Mouse (Mus musculus) cerebellum, postnatal 36 days (tissue): ENCODE data around the gene Iglon5.
A peak's percentile ranks its signal among the peaks of the same experiment; 100 is the strongest.

Experiments used
- DNase-seq, 2 experiments: peaks; one replicate each; pipeline ENCODE4 v3.0.0; 2021 to 2022; ENCODE audit warnings: mixed read lengths in 2 of 2

Gene Iglon5

DNA sequence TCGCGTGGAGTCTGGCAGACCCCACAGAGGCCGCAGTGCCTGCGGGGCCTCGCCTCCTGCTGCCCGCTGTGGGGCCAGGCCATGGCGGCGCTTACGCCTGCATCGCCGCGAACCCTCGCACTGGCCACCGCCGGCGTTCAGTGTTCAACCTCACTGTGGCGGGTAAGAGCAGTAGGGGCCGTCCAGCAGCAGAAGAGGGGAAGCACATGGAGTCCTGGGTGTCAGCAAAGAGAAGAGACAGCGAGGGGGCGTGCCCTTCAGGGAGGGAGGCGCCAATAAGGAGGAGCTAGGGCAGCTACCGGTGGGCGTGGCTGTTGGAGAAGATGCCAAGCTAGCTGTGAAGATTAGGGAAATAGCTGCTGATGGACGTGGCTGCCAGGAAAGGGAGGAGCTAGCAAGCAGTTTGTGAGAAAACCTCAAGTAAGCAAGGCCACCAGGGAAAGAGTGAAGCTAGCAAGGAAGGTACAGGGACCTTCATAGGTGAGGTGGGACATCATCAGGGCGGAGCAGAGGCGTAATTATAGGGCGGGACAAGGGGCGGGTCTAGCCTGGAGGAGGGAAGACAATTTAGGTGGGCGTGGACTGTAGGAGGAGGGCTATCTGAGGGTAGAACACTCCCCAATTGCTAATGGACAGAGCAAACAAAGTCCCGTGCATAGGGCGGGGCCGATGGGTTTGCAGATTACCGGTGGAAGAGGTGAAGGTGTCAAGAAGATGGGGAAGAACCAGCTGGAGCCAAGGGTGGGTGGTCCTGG, 24.4 kb downstream of the Iglon5 start:
- peak; percentile 43 to 57 for DNase-seq

DNA sequence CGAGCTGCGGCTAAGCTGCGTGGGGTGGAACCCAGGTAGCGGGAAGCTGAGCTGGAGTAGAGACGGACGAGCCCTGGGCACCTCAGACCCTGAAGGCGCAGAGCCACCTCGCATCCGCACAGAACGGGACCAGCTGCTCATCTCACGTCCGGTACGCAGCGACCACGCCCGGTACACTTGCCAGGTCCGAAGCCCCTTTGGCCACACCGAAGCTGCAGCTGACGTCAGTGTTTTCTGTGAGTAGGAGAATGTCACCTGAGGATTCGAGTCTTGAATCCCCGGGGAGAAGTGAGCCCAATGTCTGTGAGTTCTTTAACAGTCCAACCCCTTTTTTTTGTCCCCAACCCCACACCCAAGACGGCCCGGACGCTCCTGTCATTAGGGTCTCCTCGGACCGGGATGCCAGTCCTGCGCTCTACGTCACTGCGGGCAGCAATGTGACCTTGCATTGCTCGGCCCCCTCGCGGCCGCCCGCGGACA, 25.0 kb downstream of the Iglon5 start:
- DNase-seq: peak in 1 of 2 experiments; percentile 25

DNA sequence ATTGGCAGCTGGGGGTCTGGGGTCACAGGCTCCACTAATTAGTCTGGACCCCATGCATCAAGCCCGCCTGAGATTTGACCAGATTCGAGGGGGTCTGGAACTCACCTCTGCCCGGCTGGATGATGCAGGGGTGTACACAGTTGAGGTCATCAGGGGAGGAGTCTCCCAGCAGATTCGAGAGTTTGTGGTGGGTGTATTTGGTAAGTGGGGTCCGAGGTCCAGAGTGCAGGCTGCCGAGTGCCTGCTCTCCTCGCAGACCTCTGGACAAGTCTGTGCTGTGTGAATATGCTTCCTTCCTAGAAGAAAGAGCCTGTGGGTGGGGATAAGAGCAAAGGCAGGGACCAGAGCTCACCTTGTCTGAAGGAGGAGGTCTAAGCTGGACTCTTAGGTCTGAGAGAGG, 25.9 kb downstream of the Iglon5 start:
- DNase-seq: no peak

DNA sequence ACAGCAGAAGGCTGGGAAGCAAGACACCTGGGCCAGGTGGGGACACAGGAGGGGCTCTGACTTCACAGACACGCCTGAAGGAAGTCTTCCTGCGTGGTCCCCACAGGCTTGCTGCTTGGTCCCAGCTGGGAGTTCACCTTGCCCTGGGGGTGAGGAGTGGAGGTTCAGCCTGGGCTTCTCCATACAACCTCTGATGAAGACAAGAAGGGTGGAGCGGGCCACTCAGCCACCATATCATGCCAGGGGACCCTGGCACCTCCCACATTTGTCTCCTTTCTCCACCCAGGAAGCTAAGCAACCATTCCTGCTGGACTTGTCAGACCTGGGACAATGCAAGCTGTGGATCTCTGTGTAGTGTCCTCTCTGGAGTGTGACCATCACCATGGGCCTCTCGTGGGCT, 27.0 kb downstream of the Iglon5 start, which contains the start of gene Vsig10l:
Vsig10l (plus strand) TSS at position 301 of the 400 bp plus-strand sequence.
- no peak for DNase-seq

DNA sequence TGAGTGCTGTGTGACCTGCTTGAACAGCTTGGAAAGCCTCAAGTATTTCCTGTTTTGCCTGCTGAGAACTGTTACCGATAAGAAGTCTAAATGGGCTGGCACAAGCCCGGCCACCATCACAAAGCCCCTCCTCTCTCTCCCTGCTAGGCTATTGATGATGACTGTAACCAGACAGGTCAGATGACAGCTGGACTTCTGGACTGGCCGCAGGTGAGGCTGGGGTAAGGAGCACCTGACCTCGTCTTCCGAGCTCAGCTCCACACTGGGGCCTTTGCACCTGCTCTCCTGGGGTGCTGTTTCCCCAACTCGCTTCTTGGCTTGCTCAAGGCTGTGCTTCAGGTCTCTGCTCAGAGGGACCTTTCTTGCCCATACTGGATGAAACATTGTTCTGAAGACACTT, 35.5 kb downstream of the Iglon5 start:
- no peak for DNase-seq

DNA sequence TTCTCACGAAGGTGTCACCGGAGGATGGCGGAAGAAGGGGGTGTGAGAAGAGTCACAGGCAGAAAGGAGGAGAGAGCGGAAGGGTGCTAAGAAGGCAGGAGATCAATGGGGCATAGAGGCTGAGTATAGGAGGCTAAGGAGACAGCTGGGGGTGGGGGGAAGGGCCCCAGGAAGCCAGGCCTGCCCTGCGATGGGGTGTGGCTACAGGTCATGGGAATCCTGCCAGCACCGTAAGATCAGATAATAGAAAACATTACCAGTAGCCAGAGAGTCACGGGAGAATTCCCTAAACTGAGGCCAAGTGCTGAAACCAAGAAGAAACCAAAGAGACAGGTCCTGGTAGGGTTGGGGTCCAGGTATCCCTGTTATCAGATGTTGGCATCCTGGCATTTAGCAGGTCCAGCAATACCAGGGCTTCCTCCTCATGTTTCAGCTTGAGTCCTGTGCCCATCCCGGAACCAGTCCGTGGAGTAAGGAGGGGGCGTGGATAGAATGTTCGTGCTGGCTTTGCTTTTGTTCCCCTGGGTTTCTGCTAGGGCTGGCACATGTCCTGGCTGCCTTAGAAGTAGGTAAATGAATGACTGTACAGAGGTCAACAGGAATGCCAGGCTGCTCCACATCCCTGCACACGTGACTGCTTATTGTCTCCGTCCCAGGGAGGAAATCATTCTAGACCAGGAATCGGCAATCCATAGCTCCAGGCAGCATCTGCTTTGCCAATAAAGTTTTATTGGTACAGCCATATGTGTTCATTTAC, 36.1 kb downstream of the Iglon5 start:
- DNase-seq: no peak

DNA sequence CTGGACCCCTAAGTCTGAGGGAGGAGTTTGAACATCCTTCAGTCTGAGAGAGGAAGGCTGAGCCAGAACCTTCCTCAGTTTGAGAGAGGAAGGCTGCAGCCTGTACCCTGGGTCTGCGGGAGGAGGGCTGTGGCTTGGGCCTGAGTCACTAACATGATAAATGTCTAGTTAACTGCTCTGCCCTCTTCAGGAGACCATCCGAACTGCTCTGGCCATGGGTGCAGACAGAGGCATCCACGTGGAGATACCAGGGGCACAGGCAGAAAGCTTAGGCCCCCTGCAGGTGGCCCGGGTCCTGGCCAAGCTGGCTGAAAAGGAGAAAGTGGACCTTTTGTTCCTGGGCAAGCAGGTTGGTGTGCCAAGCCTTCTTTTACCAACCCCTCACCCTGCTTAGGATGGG, 37.3 kb downstream of the Iglon5 start:
- DNase-seq: no peak

DNA sequence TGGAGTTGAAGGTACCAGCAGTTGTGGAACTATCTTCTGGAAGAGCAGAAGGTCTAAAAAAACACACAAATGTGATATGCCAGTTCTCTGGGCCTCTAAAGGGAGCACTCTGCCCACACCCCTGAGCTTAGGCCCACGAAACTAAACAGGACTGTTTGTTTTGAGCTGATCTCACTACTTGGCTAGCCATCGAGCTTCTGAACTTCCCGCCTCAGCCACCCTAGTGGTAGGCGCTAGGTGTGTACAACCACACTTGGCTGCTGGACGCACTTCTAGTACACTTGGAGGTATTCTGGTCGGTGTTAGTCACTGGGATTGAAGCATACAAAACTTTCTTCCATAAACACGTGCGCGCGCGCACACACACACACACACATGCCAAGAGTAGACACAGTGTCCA, 38.1 kb downstream of the Iglon5 start:
- DNase-seq: no peak

DNA sequence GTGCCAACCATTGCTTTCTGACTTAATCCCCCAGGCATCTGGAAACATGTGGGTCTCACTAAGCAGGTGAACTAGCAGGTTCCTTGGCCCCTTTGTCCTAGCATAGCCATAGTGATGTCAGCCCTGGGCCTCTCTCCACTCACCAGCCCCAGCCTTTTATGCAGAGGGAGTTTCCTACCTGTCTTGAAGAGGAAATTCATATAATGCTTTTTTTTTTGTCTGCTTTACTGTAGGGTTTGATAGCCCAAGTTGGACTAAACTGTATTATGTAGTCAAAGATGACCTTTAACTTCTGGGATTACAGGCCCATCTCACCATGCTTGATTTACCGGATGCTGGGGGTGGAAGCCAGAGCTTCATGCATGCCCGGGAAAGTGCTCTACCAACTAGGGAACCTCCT, 40.1 kb downstream of the Iglon5 start:
- no peak for DNase-seq

DNA sequence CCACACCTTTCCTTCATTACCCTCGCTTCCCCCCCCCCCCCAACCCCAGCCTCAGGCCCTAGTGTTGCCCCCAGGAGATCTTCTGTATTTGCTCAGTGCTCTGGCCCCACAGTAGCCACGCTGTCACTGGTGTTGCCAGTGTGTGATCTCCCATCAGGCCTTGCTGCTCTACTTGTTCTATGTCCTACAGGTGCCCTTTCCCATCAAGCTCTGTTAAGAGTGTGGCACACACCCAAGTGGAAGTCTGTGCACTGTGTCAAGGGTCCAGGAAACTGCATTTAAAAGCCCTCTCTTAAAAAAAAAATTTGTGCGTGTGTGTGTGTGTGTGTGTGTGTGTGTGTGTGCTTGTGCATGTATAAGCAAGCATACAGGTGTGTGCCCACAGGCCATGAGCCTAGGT, 41.6 kb downstream of the Iglon5 start:
- no peak for DNase-seq

DNA sequence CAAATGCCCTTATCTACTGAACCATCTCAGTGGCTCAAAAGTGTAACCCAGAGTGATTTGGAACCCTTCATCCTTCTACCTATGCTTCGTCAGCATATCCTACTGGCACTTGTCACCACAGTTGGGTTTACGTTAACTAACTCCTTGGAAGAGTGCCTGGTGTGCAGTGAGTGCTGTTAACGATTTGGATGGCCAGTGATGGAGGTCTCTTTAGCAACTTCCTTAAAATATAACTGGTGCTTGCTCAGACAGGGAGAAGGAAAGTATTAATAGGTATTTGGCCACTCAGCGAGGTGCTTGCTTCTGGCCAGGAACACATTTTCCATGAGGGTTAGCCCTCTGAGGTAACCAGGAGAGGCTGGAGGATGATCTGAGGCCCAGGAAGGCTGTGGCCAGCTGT, 42.1 kb downstream of the Iglon5 start:
- no peak for DNase-seq

DNA sequence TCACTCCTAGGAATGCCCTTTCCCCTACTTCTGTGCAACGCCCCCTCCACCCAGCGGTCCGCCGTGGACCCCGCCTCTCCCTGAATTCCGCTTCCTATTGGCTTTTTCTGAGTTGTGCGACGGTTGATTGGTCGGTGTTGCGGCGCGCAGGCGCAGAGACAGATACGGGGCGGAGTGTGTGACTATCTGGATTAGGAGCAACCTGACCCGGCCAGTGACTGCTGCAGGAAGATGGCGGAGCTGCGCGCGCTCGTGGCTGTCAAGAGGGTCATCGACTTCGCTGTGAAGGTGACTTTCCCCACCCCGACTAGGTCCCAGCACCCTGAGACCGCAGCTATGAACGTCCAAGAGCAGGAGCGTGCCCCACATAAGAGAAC, 46.0 kb downstream of the Iglon5 start, which contains the start of the genes Etfb and Gm45233:
Etfb (plus strand) TSS at position 167 of the 377 bp plus-strand sequence.
Gm45233 (plus strand) TSS at position 212 of the 377 bp plus-strand sequence.
- DNase-seq: peak; percentile 93 to 94

DNA sequence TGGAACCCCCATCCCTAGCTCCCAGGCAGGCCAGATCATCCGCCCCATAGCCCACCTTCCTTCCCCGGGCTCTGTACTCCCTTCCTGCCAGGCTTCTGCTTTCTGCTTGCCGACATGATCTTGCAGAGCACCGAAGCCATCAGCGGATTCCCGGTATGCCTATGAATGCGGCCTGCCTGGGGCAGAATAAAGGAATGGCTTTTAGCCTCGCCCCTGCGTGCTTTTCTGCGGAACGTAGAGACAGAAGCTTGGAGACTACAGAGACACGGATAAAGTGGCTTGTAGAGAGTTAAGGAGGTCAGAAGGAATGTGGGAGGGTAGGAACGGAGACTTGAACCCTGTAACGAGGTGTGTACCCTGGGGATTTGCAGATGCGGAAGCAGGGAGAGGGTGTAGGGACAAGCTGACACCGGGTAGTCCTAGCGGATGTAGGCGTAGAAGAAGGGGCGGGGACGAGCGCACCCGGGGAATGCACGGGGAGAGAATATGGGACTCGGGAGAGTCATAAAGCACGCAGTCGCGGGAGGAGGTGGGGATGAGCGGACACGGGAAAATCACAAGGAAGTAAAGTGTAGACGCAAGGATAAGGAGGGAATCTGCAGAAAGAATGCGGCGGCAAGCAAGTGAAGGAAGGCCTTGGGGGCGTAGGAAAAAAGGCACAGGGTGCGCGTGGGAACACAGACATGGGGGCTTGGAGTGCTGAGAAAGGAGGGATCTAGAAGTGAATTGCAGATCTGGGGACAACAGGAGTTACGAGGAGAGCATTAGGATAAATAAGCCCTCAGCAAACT, 46.6 kb downstream of the Iglon5 start:
- peak; percentile 48 to 49 for DNase-seq

DNA sequence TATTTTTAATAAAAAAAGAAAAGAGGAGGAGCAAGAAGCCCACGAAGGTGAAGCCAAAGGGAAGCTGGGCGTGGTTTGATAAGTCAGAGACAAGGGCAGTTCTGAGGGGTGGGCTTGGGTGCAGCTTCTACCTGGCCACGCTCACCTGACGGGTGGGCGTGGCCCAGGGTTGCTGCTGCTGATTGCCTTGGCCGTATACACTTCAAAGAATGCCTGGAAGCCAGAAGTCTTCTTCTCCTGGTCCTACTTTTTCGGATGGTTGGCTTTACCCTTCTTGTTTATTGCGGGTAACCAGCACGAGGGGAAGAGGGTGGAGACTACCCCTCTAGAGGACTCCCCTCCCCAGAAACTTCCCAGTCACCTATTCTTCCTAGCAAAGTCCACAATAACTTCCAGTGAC, 47.2 kb downstream of the Iglon5 start:
- no peak for DNase-seq

DNA sequence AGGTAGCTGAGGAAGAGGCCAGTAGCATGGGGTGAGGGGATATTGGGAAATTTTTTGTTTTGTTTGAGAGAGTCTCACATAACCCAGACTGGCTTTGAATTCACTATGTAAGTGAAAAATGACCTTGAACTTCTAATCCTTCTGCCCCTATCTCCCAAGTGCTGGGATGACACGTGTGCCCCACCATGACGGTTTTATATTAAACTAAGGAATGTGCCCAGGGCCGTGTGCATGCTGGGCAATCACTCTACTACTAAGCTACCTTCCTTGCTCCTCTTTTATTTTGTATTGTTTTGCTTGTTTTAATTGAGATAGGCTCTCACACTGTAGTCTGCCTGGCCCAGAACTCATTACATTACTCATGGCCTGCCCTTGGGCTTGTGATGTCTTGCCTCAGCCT, 48.8 kb downstream of the Iglon5 start:
- DNase-seq: no peak

DNA sequence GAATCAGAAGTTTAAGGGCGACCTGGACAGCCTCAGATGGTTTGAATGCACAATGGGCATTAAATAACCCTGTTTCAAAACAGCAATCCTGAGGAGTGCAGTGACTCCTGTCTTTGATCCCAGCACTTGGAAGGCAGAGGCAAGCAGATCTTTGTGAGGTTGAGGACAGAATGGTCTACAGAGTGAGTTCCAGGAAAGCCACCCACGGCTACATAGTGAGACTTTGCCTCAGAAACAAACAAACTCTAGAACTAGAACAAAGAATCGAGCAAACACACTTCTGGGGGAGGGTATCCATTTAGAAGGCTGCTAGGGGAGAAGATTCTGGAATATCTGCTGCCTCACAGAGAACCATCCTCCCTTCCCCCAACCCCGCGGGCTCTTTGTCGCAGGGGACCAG, 49.4 kb downstream of the Iglon5 start, which contains the start of gene Cldnd2:
Cldnd2 (plus strand) TSS at position 301 of the 400 bp plus-strand sequence.
- no peak for DNase-seq

DNA sequence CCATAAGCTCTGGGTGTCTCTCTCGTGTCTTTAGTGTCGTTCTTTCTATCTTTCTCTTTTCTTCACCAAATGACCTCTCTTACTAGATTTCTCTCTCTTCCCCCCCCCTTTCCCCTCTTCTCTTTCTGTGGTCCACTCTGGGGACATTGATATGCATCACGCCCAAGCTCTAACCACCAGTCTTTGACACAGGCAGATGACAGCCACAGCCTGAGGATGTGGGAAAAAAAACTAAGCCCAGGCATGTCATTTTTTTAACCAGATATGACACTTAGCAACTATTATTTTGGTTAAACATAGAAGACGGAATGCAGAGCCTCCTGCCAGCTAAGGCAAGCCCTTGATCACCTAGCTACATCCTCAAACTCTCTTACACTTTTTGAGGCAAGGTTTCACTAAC, 51.3 kb downstream of the Iglon5 start:
- no peak for DNase-seq

DNA sequence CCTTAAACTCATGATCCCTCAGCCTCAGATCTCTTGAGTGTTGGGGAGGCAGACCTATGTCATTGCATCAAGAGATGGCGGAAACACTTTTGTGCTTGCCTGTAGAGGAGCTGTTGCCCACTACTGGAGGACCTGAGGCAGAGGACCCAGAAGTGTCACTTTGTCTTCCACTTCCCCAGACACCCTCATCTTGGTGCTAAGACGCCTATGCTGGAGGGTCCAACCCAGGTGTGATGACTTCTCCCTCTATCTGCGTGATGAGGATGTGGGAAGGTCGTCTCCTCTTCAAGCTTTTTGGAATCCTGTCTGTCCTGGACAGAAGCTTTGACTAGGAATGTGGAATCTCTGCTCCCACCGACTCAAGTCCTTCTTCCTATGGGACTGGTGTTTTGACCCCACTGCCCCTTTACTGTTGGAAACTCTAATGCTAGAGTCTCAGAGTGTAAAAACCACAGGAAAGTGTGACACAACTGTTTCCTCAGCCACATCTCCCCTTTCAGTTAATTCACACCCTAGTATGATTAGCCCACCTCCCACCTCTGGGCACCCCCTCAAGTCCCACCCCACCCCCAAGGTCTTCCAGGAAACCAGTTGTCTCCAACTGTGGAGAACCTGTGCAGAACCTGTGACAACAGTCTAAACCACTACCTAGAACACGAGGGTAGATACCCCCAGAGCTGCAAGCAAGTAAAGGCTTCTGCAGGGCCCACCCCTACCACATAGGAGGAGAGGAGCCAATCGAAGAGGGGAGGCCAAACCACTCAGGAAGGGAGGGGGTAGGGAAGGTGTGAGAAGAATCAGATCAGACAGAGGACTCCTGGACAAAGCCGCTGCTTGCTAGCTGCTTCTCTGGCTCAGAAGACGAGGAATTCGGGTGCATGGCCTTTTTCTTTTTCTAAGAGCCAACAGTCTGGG, 53.3 kb downstream of the Iglon5 start, which contains the start of gene Nkg7:
Nkg7 (plus strand) TSS at position 733 of the 915 bp plus-strand sequence.
- no peak for DNase-seq

DNA sequence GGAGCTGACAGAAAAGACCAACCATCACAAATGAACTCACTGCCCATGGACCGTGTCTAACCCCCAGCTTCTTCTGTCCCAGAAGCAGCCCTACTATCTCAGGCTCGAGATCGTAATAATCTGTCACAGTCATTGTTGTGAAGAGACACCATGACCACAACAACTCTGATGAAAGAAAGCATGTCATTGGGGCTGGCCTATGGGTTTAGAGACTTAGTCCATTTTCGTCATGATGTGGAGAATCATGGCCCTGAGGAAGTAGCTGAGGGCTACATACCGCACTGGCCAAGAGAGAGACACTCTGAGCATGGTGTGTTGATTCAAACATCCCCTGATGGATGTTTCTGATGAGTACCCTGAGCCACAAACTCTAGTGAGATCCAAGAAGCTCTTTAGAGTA, 55.2 kb downstream of the Iglon5 start:
- no peak for DNase-seq

DNA sequence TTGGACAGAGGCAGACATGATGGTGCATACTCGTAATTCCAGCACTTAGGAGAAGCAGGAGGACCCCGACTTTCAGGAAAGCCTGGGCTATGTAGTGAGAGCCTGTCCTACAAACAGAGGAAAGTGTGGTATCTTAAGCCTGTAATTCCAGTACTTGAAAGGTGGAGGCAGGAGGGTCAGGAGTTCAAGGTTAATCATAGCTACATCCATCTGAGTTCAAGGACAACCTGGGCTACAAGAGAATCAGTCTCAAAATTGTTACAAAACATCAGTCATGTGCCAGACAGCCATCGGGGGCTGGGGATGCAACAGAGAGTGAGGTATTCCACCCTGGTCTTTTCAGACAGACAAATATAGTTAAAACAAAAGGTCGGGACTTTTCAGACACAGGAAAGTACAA, 57.0 kb downstream of the Iglon5 start:
- no peak for DNase-seq

DNA sequence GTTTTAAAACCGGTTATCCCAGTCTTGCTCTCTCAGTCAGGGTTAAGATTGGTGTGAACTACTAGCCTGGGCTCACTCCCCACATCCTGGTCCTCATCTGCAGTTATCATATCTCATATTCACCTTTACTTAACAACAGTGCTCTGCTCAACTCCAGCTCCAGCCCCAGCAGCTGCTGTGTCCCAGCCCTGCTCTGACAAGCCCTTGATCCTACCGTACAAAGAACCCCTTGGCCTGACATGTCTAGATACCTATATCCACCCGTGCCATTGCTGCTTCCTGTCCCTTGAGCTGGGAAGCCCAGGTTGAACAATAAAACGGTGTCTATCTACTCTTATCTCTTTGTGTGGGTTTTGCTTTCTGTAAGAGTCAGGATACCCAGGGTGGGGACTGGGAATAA, 60.4 kb downstream of the Iglon5 start:
- DNase-seq: no peak

DNA sequence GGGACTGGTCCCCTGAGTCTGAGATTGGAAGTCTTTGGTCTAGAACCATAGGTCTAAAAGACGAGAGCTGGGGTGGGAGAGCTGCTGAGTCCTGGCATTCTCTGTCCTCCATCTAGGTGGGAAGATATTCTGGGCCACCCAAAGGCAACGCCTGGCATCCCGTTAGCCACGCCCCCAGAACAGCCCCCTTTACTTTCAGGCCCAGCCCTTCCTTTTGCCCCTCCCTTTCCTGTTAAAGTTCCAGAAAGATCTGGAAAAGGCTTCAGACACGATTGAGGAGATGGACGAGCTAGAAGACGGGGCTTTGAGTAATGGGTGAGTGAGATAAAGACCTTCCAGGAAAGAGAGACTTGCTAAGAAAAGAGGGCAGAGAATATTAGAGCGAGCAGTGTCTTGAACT, 62.5 kb downstream of the Iglon5 start, which contains the start of gene Lim2:
Lim2 (plus strand) TSS at position 265 of the 400 bp plus-strand sequence.
- no peak for DNase-seq
